Mouse (Mus musculus) CD8-positive naive resting alpha-beta T cell, adult 2 months (primary cell): ENCODE data around the gene Slc19a2.

Experiments used
- DNase-seq, 2 experiments: peaks; one replicate each; pipeline ENCODE4 v3.0.0; 2022; ENCODE audit warnings: low read depth in 2 of 2, low spot score in 2 of 2

Gene Slc19a2

DNA sequence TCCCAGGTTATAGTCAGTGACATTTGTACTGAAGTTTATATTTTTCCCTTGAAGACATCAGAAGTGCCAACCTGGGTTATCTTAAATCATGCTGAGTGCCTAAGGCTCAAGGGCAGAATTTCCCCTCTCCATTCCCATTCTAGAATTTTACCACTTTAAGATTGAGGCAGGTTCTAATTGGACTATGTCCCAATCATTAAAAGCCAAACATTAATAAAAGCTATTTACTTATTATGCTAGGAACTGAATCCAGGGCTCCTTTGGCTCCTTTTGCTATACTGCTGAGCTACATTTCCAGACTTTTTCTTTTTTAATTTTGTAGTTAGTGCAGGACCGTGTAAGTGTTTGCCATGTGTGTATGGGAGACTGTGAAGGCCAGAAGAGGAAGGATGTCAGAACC, 2.6 kb downstream of the Slc19a2 start:
- no peak for DNase-seq

- DNase-seq = no peak
These were observed 3.7 kb downstream of the Slc19a2 start for GRCm38 (mm10) chr1:164252551-164252950.

DNA sequence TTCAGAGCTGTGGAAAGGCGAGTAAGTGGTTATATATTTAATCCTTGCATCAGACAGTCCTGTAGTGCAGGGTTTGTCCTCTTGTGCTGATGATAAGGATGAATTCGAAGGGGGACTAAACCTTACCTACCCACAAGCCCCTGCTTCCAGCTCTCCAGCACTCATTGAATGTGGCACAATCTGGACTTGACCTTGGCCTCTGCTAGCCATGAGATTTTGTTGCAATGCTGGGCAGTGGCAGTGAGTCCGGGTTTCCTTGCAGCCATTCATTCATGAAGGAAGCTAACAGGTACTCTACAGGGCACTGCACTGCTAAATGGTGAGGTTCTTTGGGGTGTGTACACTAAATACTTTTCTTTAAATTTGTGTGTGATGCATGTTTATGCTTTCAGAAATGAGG, 6.0 kb downstream of the Slc19a2 start:
- no peak for DNase-seq

- DNase-seq = no peak
These were observed 11.6 kb downstream of the Slc19a2 start for GRCm38 (mm10) chr1:164260171-164261028.

DNA sequence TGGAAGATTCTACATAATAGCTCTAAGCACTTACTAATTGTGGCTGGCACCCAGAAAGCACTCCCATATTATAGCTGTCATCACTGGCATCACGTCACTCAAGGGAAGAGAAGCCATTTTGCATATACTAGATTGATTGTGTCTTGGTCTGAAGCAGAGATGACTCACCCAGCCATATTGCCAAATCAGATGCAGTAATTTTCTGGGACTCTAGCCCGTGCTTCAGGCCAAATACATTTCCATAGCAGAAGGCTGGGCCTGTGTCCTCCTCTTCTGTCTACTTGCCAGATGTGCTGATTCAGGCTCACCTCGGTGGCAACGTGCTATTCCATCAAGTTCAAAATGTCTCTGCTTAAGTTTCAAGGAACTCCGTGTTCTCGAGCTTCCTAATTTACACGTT, 12.7 kb downstream of the Slc19a2 start:
- DNase-seq = no peak

DNA sequence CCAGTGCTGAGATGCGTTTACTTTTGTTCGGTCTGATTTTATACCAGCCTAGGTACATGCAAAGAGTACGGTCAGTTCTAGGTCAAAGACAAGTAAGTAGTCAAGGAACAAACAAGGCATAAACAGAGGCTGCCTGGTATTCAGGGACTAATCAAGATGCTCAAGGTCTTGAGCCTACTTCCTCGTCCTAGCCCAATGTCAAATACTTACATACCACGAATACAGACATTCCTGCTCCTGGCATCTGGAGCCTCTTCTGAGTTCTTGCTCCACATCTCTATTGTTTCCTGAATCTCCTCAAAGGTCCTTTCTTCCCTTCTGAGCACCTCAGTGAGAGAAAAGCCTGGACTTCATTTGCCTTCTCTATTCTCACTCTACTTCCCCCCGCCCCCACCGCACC, 22.1 kb downstream of the Slc19a2 start:
- no peak for DNase-seq

GRCm38 (mm10) chr1:164273659-164274058, 24.8 kb downstream of the Slc19a2 start:
- no peak for DNase-seq

DNA sequence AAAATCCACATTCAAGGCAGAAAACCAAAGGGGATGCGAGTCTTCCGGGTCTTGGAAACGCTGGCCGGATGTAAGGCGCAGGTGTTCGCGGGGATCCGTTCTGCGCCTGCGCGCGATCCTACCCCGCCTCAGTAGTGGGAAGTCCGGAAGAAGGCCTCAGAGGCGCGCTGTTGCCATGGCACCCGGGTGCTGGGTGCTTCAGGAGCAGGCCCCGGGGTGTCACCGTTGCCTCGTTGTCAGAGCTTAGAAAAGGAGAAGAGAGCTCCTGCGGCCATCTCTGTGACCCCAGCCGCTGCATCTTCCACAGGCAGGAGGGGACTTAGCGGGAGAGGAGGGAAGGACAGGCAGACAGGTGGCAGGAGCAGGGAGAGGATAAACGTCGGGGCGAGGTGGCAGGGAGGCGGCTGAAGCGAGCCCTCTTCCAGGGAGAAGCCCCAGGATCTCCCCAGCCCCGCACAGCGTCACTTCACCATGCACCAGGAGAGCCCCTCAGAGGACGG, 26.7 kb downstream of the Slc19a2 start, which contains the start of gene Ccdc181:
TSS of gene Ccdc181 (plus strand) at position 131 of the 500 bp plus-strand sequence.
- DNase-seq = peak; percentile 92 to 94

GRCm38 (mm10) chr1:164276552-164276951, 27.7 kb downstream of the Slc19a2 start:
- no peak for DNase-seq

GRCm38 (mm10) chr1:164279332-164279731, 30.5 kb downstream of the Slc19a2 start:
- DNase-seq = no peak

DNA sequence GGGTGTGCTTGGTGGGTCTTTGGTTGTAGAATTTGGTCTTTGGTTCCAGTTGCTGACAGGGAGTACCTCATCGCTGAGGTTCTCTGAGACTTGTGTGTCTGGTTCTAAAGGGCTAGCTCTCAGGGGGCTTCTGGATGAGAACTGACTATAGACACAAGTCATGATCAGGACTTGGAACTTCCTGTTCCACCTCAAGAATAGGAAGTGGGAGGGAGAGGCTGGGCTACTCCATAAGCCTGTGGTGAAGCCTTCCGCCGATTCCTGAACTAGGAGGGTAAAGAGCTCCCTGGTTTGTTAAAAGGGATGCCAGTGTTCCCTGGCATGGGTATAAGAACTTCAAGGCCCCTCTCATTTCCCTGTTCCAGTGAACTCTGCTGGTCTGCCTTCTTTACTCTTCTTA, 35.2 kb downstream of the Slc19a2 start:
- no peak for DNase-seq

DNA sequence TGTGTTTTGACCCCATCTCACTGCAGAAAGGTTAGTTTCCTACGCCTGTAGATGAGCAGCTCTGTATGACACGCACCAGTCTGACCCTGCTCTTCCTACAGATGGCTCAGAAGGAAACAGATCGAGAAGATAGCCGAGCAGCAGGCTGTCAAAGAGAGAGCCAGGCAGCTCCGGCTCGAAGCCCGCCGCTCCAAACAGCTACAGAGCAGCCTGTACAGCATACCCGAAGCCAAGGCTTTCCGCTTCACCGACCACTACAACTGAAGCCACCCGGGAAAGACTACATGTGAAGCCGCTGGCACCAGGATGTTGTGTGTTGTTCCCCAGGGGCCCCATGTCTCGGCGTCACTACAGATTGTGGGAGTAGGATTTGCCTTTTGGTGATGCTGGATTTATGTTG, 38.6 kb downstream of the Slc19a2 start:
- DNase-seq = no peak

GRCm38 (mm10) chr1:164292040-164292439, 43.2 kb downstream of the Slc19a2 start:
- no peak for DNase-seq

DNA sequence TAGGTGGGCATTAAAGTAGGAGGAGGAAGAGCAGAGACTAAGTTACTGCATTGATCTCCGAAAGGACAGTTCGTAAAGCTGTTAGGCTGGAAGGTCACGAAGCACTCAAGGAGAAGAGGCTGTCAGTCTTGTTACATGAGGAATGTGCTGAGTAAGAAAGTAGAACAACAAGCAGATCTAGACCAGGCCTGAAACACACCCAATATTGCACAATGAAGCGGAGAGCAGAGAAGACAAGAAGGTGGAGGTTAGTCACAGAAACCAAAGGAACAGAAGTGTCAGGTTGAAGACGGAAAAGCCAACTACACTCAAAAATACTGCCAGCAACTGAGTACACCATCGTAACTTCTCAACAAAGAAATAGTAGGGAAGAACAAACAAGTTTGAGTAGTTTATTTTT, 45.2 kb downstream of the Slc19a2 start:
- no peak for DNase-seq

DNA sequence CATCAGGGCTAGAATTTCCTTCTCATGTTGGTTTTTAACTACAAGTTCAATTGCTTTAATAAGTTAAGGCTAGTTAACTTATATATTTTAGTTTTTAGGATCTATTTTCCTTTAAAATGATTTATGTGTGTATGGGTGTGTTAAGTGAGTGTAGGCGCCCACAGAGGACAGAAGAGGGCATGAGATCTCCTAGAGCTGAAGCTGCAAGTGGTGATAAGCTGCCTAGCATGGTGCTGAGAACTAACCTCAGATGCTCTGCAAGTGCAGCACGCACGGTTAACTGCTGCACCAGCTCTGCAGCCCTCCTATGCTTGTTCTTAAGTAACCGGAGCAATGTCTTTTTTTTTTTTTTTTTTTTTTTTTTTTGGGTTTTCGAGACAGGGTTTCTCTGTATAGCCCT, 47.6 kb downstream of the Slc19a2 start:
- no peak for DNase-seq

GRCm38 (mm10) chr1:164301949-164302348, 53.1 kb downstream of the Slc19a2 start:
- DNase-seq = no peak

DNA sequence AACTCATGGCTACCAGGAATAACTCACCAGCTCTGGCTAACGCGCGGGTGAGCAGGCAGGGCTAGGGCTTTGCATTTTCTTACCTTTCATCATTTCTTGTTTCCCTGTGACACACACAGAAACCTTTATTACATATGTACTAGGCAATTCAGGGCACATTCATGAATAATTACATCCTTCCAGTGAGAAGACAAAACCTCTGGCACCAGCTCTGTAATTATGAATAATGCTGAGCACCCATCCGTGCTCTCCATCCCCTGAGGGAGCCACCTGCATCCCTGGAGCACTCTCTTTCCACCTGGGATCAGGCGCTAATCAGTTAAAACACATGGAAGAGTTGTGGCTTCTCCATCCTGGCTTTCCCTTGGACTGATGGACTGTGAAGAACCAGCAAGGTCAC, 55.0 kb downstream of the Slc19a2 start, which contains the start of gene Nme7:
TSS of gene Nme7 (plus strand) at position 301 of the 400 bp plus-strand sequence.
- no peak for DNase-seq

DNA sequence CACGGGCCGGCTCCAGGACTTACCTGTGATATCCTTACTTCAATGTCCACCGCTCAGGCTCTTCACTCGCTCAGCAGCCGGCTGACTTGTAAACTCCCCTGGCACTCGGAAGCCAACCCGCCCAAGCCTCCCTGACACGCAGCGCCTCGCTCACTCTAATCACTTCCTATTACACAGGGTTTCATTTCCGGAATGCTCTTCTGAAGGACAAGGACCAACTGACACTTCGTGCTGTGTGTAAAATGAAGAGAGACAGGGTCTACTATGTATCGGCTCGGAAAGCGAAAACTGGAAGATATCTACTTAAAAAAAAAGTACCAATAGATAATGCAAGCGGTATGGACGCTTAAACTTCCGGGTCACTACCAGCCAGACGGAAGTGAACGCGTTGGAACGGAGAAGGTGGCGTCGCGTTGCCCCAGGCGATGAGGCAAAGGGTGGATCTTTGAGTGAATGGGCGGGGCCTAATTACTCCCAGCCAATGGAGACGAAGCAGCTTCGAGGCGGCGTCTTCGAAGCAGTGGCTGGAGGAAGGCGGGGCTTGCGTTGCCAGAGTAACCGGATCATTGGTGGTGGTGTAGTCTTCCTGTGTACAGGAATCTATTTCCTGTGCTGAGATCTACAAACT, 58.4 kb downstream of the Slc19a2 start, which contains the start of gene Blzf1:
TSS of gene Blzf1 (minus strand) at position 366 of the 628 bp plus-strand sequence.
- DNase-seq = peak; percentile 94 to 97

GRCm38 (mm10) chr1:164307922-164308321, 59.1 kb downstream of the Slc19a2 start:
- peak in 1 of 2 experiments; percentile 3 for DNase-seq

DNA sequence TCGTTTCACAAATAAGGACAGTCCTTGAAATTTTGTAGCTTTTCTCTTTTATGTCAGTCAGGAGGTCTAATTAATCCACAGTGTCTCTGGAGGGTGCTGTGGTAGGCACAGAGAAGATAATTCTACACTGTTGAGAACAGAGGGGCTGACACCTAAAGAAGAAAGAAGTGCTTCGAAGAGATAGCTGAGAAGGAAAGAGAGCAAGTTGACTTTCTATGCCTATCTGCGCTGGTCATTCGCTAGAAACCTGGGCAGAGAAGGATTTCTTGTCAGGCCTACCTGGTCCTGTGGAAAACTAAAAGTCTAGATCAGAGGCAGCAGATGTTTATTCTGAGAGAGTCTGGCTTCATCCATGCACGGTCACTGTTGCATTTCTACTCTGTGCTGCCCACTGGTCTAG, 65.2 kb downstream of the Slc19a2 start:
- DNase-seq = no peak
